Mouse (Mus musculus) thymus, adult 2 months (tissue): ENCODE results near the gene Omp.

ENCODE experiments used
- CTCF ChIP-seq: fragments of 200-500 bp; IDR thresholded peaks from 2 replicates; pipeline ENCODE4 v1.5.1; 2012; ENCODE audit warnings: mild to moderate bottlenecking, control low read depth, low read length, moderate library complexity, borderline replicate concordance; ENCODE audit not compliant: control insufficient read depth, poor library complexity, insufficient read depth; ENCODE audit errors: extremely low read depth
- POLR2A ChIP-seq: fragments of 200-500 bp; IDR thresholded peaks from 2 replicates; pipeline ENCODE4 v1.6.1; 2012; ENCODE audit warnings: mild to moderate bottlenecking, low read length, control low read depth, moderate library complexity; ENCODE audit not compliant: control insufficient read depth, poor library complexity, insufficient read depth; ENCODE audit errors: extremely low read depth

DNA sequence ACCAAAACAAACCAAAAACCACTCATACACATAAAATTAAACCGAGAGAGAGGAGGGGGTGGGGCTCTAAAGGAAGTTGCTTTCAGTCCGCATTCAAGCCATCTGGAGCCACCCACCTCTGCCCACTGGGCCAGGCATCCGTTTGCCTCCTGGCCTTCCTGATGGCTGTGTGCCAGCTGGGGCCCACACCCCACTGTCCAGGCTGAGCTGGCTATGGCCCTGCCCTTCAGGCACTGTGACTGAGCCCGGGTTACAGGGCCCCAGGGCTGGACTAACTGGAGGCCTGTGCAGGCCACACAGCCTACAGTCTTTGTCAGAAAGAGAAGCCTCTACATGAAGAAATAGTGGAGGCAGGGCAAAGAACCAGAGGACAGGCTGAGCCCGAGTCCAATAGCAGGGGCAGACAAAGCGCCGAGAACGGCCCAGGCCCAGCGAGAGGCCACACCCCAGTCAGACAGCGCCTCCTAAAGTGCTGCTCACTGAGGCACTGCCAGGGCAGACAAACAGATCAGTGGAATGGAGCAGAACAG lies 19.8 kb upstream of the Omp start:
- no peak for TF ChIP-seq CTCF
- TF ChIP-seq POLR2A = no peak
